Mouse (Mus musculus) MEL (cell line): ENCODE measurements around the gene Tbl1x. TPM values are rescaled to one million over a fixed set of nuclear protein-coding genes. Genes with fewer than 3 reads are reported as not detected.

Source experiments
- DNase-seq: peaks from one replicate; pipeline ENCODE4 v3.0.0; 2011; ENCODE audit warnings: low read depth, low spot score
- H3K27ac ChIP-seq: 2 replicates; pipeline ENCODE4 v1.5.1; 2012; ENCODE audit warnings: low read depth, mild to moderate bottlenecking, control low read depth, low read length, moderate library complexity; ENCODE audit not compliant: control insufficient read depth
- H3K27me3 ChIP-seq, 2 experiments: fragments of 150-350 bp in 1 of 2; sonication (generic) in 1 of 2; 2 replicates each; pipeline ENCODE4 v1.6.1; 2012; ENCODE audit warnings: low read length in 2 of 2, mild to moderate bottlenecking in 2 of 2, improper control_type of control experiment in 1 of 2, moderate library complexity in 1 of 2; ENCODE audit not compliant: insufficient read depth in 2 of 2, control insufficient read depth in 1 of 2
- H3K36me3 ChIP-seq, 2 experiments: 2 replicates each; pipeline ENCODE4 v1.6.1; 2012 to 2014; ENCODE audit warnings: low read length in 2 of 2, improper control_type of control experiment in 1 of 2, inconsistent platforms in 1 of 2, mild to moderate bottlenecking in 1 of 2; ENCODE audit not compliant: insufficient read depth in 2 of 2, control insufficient read depth in 1 of 2
- H3K4me1 ChIP-seq, 2 experiments: fragments of 150-350 bp in 1 of 2; sonication (generic) in 1 of 2; 2 replicates each; pipeline ENCODE4 v1.6.1; 2012; ENCODE audit warnings: low read length in 2 of 2, improper control_type of control experiment in 1 of 2, mild to moderate bottlenecking in 1 of 2; ENCODE audit not compliant: insufficient read depth in 2 of 2, control insufficient read depth in 1 of 2
- H3K4me3 ChIP-seq, 2 experiments: fragments of 150-350 bp in 1 of 2; sonication (generic) in 1 of 2; 2 replicates each; pipeline ENCODE4 v1.5.1; 2012; ENCODE audit warnings: low read depth in 2 of 2, low read length in 2 of 2, mild to moderate bottlenecking in 2 of 2, moderate library complexity in 2 of 2, control low read depth in 1 of 2, improper control_type of control experiment in 1 of 2; ENCODE audit not compliant: control insufficient read depth in 1 of 2, insufficient read depth in 1 of 2
- H3K79me2 ChIP-seq: 2 replicates; pipeline ENCODE4 v1.6.1; 2012; ENCODE audit warnings: mild to moderate bottlenecking, low read length, moderate library complexity; ENCODE audit not compliant: control insufficient read depth, poor library complexity, insufficient read depth
- H3K9ac ChIP-seq: 2 replicates; pipeline ENCODE4 v1.6.1; 2012; ENCODE audit warnings: low read depth, mild to moderate bottlenecking, control low read depth, low read length, moderate library complexity; ENCODE audit not compliant: control insufficient read depth, poor library complexity, severe bottlenecking
- H3K9me3 ChIP-seq: fragments of 150-350 bp; sonication (generic); replicated peaks from 2 replicates; pipeline ENCODE4 v1.6.1; 2012; ENCODE audit warnings: mild to moderate bottlenecking, low read length, improper control_type of control experiment, moderate library complexity; ENCODE audit not compliant: insufficient read depth
- BHLHE40 ChIP-seq: IDR thresholded peaks from 2 replicates; pipeline ENCODE4 v1.6.1; 2012; ENCODE audit warnings: low read depth, mild to moderate bottlenecking, inconsistent platforms, low read length, improper control_type of control experiment, borderline replicate concordance
- CHD1 ChIP-seq: IDR thresholded peaks from 2 replicates; pipeline ENCODE4 v1.6.1; 2012; ENCODE audit warnings: low read depth, mild to moderate bottlenecking, inconsistent platforms, low read length, improper control_type of control experiment
- E2F4 ChIP-seq: IDR thresholded peaks from 2 replicates; pipeline ENCODE4 v1.6.1; 2011; ENCODE audit warnings: low read depth, low read length, improper control_type of control experiment, borderline replicate concordance
- HCFC1 ChIP-seq: IDR thresholded peaks from 2 replicates; pipeline ENCODE4 v1.6.1; 2012; ENCODE audit warnings: low read depth, mild to moderate bottlenecking, inconsistent platforms, low read length, improper control_type of control experiment, moderate library complexity
- JUND ChIP-seq: IDR thresholded peaks from 2 replicates; pipeline ENCODE4 v1.6.1; 2011; ENCODE audit warnings: low read depth, mild to moderate bottlenecking, improper control_type of control experiment, low read length
- MAFK ChIP-seq: IDR thresholded peaks from 2 replicates; pipeline ENCODE4 v1.6.1; 2011; ENCODE audit warnings: low read depth, mild to moderate bottlenecking, low read length, improper control_type of control experiment, borderline replicate concordance
- MAX ChIP-seq: IDR thresholded peaks from 2 replicates; pipeline ENCODE4 v1.6.1; 2011; ENCODE audit warnings: low read length, improper control_type of control experiment
- MAZ ChIP-seq: IDR thresholded peaks from 2 replicates; pipeline ENCODE4 v1.6.1; 2012; ENCODE audit warnings: low read depth, mild to moderate bottlenecking, inconsistent platforms, low read length, improper control_type of control experiment
- MXI1 ChIP-seq: IDR thresholded peaks from 2 replicates; pipeline ENCODE4 v1.6.1; 2011; ENCODE audit warnings: mild to moderate bottlenecking, low read depth, low read length, improper control_type of control experiment
- MYB ChIP-seq: IDR thresholded peaks from 2 replicates; pipeline ENCODE4 v1.6.1; 2011; ENCODE audit warnings: mild to moderate bottlenecking, low read depth, low read length, improper control_type of control experiment
- MYC ChIP-seq: IDR thresholded peaks from 2 replicates; pipeline ENCODE4 v1.6.1; 2011; ENCODE audit warnings: low read depth, mild to moderate bottlenecking, low read length, improper control_type of control experiment, moderate library complexity
- POLR2A ChIP-seq, 2 experiments: IDR thresholded peaks; 2 replicates each; pipeline ENCODE4 v1.6.1; 2011 to 2012; ENCODE audit warnings: low read length in 2 of 2, mild to moderate bottlenecking in 2 of 2, control low read depth in 1 of 2, improper control_type of control experiment in 1 of 2, low read depth in 1 of 2, moderate library complexity in 1 of 2; ENCODE audit not compliant: control insufficient read depth in 1 of 2, insufficient read depth in 1 of 2, poor library complexity in 1 of 2
- RAD21 ChIP-seq: IDR thresholded peaks from 2 replicates; pipeline ENCODE4 v1.6.1; 2011; ENCODE audit warnings: mild to moderate bottlenecking, low read depth, low read length, improper control_type of control experiment
- SIN3A ChIP-seq: IDR thresholded peaks from 2 replicates; pipeline ENCODE4 v1.6.1; 2012; ENCODE audit warnings: low read length, improper control_type of control experiment, inconsistent platforms
- TCF12 ChIP-seq: IDR thresholded peaks from 2 replicates; pipeline ENCODE4 v1.6.1; 2014; ENCODE audit warnings: low read depth, mild to moderate bottlenecking, inconsistent platforms, low read length, improper control_type of control experiment, moderate library complexity
- UBTF ChIP-seq: IDR thresholded peaks from 2 replicates; pipeline ENCODE4 v1.6.1; 2012; ENCODE audit warnings: low read depth, mild to moderate bottlenecking, inconsistent platforms, low read length, improper control_type of control experiment, moderate library complexity, borderline replicate concordance; ENCODE audit not compliant: insufficient read depth
- USF1 ChIP-seq: IDR thresholded peaks from 2 replicates; pipeline ENCODE4 v1.6.1; 2014; ENCODE audit warnings: low read depth, mild to moderate bottlenecking, inconsistent platforms, low read length, improper control_type of control experiment, moderate library complexity
- ZC3H11A ChIP-seq: IDR thresholded peaks from 2 replicates; pipeline ENCODE4 v1.6.1; 2012; ENCODE audit warnings: low read depth, mild to moderate bottlenecking, inconsistent platforms, low read length, improper control_type of control experiment
- ZNF384 ChIP-seq: IDR thresholded peaks from 2 replicates; pipeline ENCODE4 v1.6.1; 2012; ENCODE audit warnings: low read depth, mild to moderate bottlenecking, inconsistent platforms, low read length, improper control_type of control experiment
- polyA plus RNA-seq, 2 experiments: library from polyadenylated mRNA; stranded (reverse) in 1 of 2; unstranded in 1 of 2; fragments of >175 nt in 1 of 2; fragments of >200 nt in 1 of 2; gene quantifications; 2 replicates each; pipeline versions ENCODE4 v1.2.1 to v1.2.4; 2012; ENCODE audit warnings: low replicate concordance in 2 of 2, low read depth in 1 of 2; ENCODE audit not compliant: insufficient read length in 2 of 2, insufficient read depth in 1 of 2, missing spikeins in 1 of 2
- total RNA-seq: library from RNA; depleted of rRNA; stranded (reverse); fragments of 300-350 nt; gene quantifications from 2 replicates; pipeline ENCODE4 v1.2.3, GENCODE M21; 2012

Gene Tbl1x
- total and polyA plus RNA-seq, 3 experiments = 17.1 to 42.5 (median 27.6) TPM

DNA sequence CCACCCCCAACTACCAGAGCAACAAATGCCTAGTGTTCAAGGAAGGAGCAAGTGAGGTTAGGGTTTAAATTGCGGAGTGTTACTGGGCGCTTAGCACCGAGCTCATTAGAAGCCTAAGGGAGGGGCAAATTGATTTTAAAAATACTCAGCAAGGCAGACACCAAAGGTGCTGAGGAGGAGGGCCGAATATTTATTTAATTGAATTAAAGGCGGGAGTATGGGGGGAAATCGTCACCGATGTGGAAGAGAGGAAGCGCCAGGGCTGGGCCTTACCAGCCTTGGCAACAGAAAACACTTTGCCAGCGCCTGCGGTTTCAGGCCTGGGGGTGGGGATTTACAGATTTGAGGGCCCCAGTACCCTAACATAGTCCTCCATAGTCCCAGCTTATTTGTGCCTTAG is 1.0 kb upstream of the Tbl1x start (continued):
- TF ChIP-seq POLR2A (IDR thresholded peaks at IDR 0.05; ENCODE audit: control insufficient read depth in 1 of 2, insufficient read depth in 1 of 2, low read depth in 1 of 2, low read length in 2 of 2, poor library complexity in 1 of 2) = peak in 1 of 2 experiments; percentile 8; a peak in 1 of 4 replicates

DNA sequence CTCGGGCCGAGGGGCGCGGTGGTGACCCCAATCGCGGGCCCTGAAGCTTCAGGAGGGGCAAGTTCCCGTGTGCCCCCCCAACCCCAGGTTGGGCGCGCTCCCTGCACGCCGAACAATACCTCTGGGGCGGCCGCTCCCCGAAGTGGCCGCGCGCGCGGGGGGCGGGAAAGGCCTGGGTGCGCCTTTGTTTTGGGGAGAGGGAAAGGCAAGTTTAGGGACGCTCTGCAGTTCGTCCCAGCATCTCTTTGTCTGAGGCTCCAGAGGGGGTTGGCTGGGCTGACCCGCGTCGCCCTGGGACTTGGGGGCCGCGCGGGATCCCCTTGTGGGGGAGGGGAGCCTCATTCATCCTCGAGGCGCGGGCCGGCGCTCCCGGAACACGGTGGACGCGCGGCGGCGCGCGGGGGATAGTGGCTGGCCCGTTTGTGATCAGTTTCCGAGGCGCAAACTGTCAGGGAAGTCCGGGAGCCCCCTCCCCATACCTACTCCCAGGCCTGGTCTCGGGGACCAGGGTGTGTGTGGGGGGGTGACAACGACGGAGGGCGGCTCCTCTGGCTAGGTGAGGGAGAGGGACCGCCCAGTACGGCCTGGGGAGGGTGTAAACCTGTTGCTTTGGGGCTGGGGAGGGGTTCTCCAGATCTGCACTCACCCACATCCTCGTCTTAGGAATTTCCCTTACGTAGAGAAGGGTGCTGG is 634 bp downstream of the Tbl1x start:
- Histone ChIP-seq H3K9me3 (no peaks in the 10 kb centered on the region), H3K79me2 (peaks cover 53% of the 10 kb centered on the region), H3K9ac (peak overlapping the region; percentile 95), H3K27ac (peak overlapping the region; percentile 83), H3K27me3 (no peaks in the 10 kb centered on the region), H3K4me3 (peak overlapping the region; percentile 83 to 87)
- TF ChIP-seq HCFC1 (no peak), MAZ (0 out of 2 replicates have a peak, but pooled peaks have one; percentile 33)
- TF ChIP-seq, all 39 proteins: peak for 1
- no peaks in the 10 kb centered on the region; a peak in 1 of 4 replicates for H3K4me1 ChIP-seq
- peaks cover 0 to 12% of the 10 kb centered on the region in 2 experiments; a peak in 2 of 4 replicates for H3K36me3 ChIP-seq
- DNase-seq = peak; percentile 54

DNA sequence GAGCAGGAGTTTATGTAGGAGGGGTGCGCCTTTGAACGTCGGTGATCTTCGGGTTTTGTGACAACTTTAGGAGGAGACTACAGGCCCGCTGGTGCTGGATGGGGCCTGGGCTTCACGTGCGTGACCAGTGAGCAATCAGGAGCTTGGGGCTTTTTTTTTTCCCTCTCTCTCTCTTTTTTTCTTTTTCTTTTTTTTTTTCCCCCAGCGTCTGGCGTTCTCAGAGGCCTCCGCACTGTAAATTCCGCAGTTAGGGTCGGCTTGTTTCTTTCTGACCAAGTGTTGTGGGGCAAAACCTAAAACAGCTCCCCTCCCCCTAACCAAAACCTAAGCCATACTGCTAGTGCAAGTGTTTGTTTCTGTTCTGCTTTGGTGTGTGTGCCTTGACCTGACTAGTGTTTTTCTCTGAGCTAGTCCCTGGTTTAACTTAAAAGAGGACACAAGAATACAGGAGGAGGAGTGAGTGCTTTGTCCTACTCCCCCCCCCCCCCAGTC is 1.2 kb downstream of the Tbl1x start:
- Histone ChIP-seq H3K9me3 (no peaks in the 10 kb centered on the region), H3K79me2 (peaks cover 57% of the 10 kb centered on the region), H3K4me3 (peak overlapping the region; percentile 83 to 87), H3K27me3 (no peaks in the 10 kb centered on the region), H3K36me3 (peaks cover 0 to 13% of the 10 kb centered on the region in 2 experiments; a peak in 2 of 4 replicates), H3K4me1 (peaks cover 0 to 5% of the 10 kb centered on the region in 2 experiments; a peak in 3 of 4 replicates), H3K27ac (peak overlapping the region; percentile 19; the same call in 1 of the 2 replicates), H3K9ac (peak overlapping the region; percentile 95)
- no peak for DNase-seq
- 0 out of 2 replicates have a peak, but pooled peaks have one; percentile 15 for TF ChIP-seq MAZ
- 0 out of 2 replicates have a peak, but pooled peaks have one; percentile 22 for TF ChIP-seq MAX
- TF ChIP-seq MXI1 = peak; percentile 57; the same call in 1 of the 2 replicates
- TF ChIP-seq RAD21 = no peak

DNA sequence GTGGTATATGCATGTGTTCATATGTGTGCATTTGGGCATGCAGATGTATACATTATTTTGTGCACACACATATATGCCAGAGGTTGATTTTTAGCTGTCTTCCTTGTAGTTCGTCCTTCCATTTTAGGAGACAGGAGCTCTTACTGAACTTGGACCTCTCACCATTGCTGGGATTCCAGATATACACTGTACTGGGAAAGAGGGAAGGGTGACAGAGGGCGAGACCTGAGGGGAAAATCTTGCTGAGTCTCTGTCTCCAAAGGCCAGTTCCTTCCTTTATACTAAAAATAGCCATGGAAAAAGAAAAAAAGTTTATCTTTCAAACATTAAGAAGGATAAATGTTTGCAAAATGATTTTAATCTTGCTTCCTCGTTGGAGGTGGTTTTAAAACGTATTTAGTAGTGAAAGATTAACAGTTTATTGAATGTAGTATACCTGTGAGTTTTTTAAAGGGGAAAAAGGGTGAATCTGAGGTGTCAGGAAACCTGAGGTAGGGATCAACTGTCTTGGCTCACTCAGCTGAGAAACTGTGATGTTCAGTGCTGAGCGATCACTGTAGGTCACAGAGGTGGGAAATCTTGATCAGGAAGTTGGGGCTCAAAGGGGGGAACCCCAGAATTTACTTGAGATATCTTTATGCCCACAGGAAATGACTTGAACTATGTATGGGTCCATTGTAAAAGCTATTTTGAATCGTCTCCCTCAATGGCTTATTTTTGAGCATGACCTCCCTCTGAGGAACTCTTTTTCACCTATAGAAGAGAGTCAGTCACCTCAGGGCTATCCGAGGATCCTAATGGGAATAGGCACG is 6.7 kb downstream of the Tbl1x start:
- peaks cover 61% of the 10 kb centered on the region for H3K79me2 ChIP-seq
- H3K27me3 ChIP-seq = no peaks in the 10 kb centered on the region
- TF ChIP-seq MYC (no peak), MAFK (no peak), ZNF384 (no peak), ZC3H11A (no peak), CHD1 (no peak), JUND (no peak), USF1 (no peak), BHLHE40 (no peak), UBTF (no peak), TCF12 (no peak), SIN3A (no peak), E2F4 (no peak), MYB (no peak)
- no peak overlapping the region for H3K27ac ChIP-seq
- peaks cover 9 to 13% of the 10 kb centered on the region in 2 experiments for H3K4me1 ChIP-seq
- H3K9me3 ChIP-seq = no peaks in the 10 kb centered on the region
- no peak overlapping the region for H3K9ac ChIP-seq
- H3K36me3 ChIP-seq = peaks cover 0 to 20% of the 10 kb centered on the region in 2 experiments; a peak in 2 of 4 replicates
- no peak overlapping the region for H3K4me3 ChIP-seq
- DNase-seq = peak; percentile 19
